Mouse (Mus musculus) heart, postnatal 0 days (tissue): ENCODE data around the gene Hat1.

Experiments used
- CTCF ChIP-seq: IDR thresholded peaks from 2 replicates; pipeline ENCODE4 v1.5.1; 2016; ENCODE audit warnings: antibody characterized with exemption, control low read depth, low read depth
- EP300 ChIP-seq: IDR thresholded peaks from 2 replicates; pipeline ENCODE4 v1.6.1; 2016; ENCODE audit warnings: antibody characterized with exemption, low read depth

DNA sequence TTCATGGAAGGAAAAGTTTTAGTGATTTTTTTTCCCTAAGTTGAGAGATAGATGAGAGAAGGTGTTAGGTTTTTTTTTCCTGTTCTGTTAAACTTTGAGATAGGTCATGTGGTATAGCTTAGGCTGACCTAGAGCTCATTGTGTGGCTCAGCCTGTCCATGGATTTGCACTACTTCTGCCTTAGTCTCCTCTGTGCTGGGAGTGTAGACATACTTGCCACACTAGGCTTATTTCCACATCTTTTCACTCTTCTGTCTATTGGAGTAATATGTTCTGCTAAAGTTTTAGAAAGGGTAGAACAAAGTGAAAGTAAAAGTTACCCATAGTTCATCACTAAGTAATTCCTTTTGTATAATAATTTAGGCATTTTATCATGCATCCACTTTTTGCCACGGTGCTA is 16.9 kb downstream of the Hat1 start:
- TF ChIP-seq EP300 (no peak), CTCF (no peak)
